Mouse (Mus musculus) neural tube, embryonic 10.5 days (tissue): Measurements from ENCODE around the gene Cd209a.
"Not testable (repeated sequence)": the region's sequence is repeated elsewhere in the genome, so short reads cannot be mapped to it uniquely, and the experiment has no call there.

Source experiments
- DNase-seq: peaks from one replicate; pipeline ENCODE4 v3.0.0-alpha.2; 2017; ENCODE audit warnings: low spot score; ENCODE audit errors: extremely low spot score

The Cd209a gene

DNA sequence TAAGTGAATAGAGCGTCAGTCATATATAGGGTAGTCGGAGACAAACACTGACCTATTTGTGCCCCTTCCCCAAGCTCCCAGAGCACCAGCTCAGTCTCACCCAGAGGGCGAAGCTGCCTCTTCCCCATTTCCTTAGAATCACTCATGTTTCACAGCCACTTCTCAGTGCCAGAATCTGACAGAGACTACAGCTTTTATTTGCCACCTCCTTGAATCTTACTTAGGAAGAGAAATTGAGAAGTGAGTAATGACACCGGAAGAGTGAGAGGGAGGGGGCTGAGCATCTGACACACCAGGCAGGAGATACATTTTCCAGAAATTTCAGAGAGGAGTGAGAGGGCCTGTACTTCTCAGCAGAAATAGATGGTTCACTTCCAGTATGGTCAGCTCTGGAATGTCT, at the start of gene Cd209a:
Cd209a (minus strand) TSS at position 224 of the 400 bp plus-strand sequence.
- DNase-seq, result no peak

DNA sequence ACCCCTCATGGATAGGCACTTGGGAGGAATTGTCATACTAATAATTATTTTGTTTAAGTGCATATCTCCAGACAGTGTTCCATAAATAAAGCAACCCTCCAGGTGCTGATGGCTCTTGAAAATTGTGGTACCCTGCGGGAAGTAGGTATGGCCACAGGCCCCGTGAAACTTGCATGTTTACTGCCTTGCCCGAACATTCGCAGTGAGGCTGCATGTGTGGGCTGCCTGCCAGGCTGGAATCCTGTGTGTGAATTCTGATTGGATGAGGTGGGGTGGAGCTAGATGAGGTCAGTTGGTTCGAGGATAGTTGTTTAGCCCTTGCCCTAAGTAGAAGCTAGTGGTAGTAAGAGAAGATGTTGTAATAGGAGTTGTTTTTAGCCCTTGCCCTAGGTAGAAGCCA, 19.9 kb upstream of the Cd209a start:
- DNase-seq, result not testable (repeated sequence)

DNA sequence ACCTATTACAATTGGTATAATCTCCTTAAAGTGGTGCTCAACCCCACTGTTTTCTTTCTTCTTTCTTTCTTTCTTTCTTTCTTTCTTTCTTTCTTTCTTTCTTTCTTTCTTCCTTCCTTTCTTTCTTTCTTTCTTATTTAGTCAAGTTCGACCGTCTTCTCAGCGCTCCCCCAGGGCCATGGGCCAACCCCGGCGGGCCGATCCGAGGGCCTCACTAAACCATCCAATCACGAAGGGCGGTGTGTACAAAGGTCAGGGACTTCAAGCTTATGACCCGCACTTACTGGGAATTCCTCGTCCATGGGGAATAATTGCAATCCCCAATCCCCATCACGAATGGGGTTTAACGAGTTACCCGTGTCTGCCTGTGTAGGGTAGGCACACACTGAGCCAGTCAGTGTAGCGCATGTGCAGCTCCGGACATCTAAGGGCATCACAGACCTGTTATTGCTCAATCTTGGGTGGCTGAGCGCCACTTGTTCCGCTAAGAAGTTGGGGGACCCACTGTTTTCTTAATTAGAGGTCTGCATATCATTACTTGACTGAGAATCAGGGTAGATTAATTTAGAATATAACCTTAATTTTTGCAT, 5.6 kb upstream of the Cd209a start:
- DNase-seq, result peak; percentile 100

GRCm38 (mm10) chr8:3736947-3737346, 11.8 kb downstream of the Cd209a start:
- no peak for DNase-seq

GRCm38 (mm10) chr8:3735599-3735998, 13.2 kb downstream of the Cd209a start:
- DNase-seq, result no peak

DNA sequence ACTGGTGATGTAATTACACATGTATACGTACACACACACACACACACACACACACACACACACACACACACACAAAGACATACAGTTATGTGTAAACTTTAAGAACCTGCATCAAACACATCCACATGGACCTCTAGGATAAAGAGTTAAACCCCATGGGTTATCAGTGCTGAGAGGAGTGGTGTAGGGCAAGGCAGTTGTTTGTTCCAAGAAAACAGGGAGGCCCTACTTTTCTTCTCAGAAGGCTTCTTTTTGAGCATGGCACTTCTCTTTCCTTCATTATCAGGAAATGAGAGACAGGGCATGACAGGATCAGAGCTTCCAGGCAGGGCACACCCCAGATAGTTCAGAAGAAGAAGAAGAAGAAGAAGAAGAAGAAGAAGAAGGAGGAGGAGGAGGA, 14.7 kb downstream of the Cd209a start:
- no peak for DNase-seq

GRCm38 (mm10) chr8:3721041-3721440, 27.7 kb downstream of the Cd209a start:
- DNase-seq, result no peak

- no peak for DNase-seq
Measured at GRCm38 (mm10) chr8:3720551-3720950, 28.2 kb downstream of the Cd209a start, which contains the start of gene Clec4g. Gene Clec4g (minus strand): TSS chr8:3720651.

- peak; percentile 66 for DNase-seq
Measured at GRCm38 (mm10) chr8:3718559-3718958, 30.2 kb downstream of the Cd209a start.

- DNase-seq, result no peak
Measured at GRCm38 (mm10) chr8:3717321-3717954, 31.3 kb downstream of the Cd209a start.

GRCm38 (mm10) chr8:3711646-3712045, 37.1 kb downstream of the Cd209a start:
- no peak for DNase-seq

GRCm38 (mm10) chr8:3710312-3710711, 38.5 kb downstream of the Cd209a start:
- DNase-seq, result no peak

- DNase-seq, result no peak
Measured at GRCm38 (mm10) chr8:3707611-3708010, 41.2 kb downstream of the Cd209a start.

- DNase-seq, result no peak
Measured at GRCm38 (mm10) chr8:3705711-3706110, 43.1 kb downstream of the Cd209a start.

DNA sequence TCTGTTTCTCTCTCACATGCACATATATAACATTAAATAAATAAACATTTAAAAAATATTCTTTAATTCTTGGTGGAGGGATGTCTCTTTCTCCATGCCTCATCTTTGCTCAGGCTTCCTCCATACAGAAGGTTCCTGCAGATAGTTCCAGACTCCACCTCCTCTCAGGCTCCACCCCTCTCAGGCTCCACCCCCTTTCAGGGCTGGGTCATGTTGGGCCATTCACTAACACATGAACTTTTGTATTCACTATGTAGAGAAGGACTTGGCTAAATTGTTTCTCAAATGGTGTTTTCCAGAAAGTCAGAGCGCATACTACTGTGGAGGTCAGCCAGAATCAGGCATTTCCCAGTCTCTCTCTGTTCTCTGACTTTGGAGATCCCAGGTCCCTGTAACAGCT, 47.3 kb downstream of the Cd209a start:
- no peak for DNase-seq

- DNase-seq, result no peak
Measured at GRCm38 (mm10) chr8:3694121-3694520, 54.7 kb downstream of the Cd209a start, which contains the start of gene Fcer2a. Gene Fcer2a (minus strand): TSS chr8:3694175.
